Comparison of ENCODE assay signal across 8 mouse cellular contexts in genomic region chr17:72918053-72918452, GRCm38 (mm10). TPM values are rescaled to one million over a fixed set of nuclear protein-coding genes. Genes with fewer than 3 reads are reported as not detected.
DNase-seq lines count a peak whose midpoint lies in the region; ATAC-seq and TF ChIP-seq lines count a peak whose summit lies in the region.

Gene Lbh (plus strand): TSS chr17:72918305.

- peak within 1 kb of the TSS; percentile 75 for H3K4me2 ChIP-seq in forebrain, embryonic 14.5 days (ENCODE audit: low read length)
- H3K4me2 ChIP-seq in liver, embryonic 16.5 days (ENCODE audit: low read depth, low read length) = peak within 1 kb of the TSS; percentile 72
- peak within 1 kb of the TSS; percentile 87 for H3K4me2 ChIP-seq in neural tube, embryonic 12.5 days (replicated peaks)
- peak within 1 kb of the TSS; percentile 96 for H3K4me2 ChIP-seq in stomach, postnatal 0 days (replicated peaks; ENCODE audit: low read depth)

- no peak for TF ChIP-seq EP300 in stomach, postnatal 0 days (optimal IDR thresholded peaks at IDR 0.05)

- TF ChIP-seq CTCF in stomach, postnatal 0 days (IDR thresholded peaks at IDR 0.05; ENCODE audit: low read depth) = no peak

- peaks cover 12% of the 10 kb centered on the region for H3K36me3 ChIP-seq in forebrain, embryonic 14.5 days (ENCODE audit: control insufficient read depth, insufficient read depth, low read length)
- no peaks in the 10 kb centered on the region for H3K36me3 ChIP-seq in liver, embryonic 16.5 days (ENCODE audit: control insufficient read depth, insufficient read depth)
- peaks cover 18% of the 10 kb centered on the region for H3K36me3 ChIP-seq in neural tube, embryonic 12.5 days
- peaks cover 5% of the 10 kb centered on the region for H3K36me3 ChIP-seq in stomach, postnatal 0 days (ENCODE audit: control insufficient read depth, insufficient read depth, low read length)

- intact Hi-C loops in heart, postnatal 10 days (cut with DNase I) = loop anchor here (2.0 kb wide), 3 partner anchors 55 to 155 kb away; no protein-coding TSS in a partner anchor

- ATAC-seq in forebrain, embryonic 14.5 days = peak; percentile 94
- ATAC-seq in liver, embryonic 16.5 days (ENCODE audit: low read depth) = peak; percentile 75
- peak; percentile 91 for ATAC-seq in neural tube, embryonic 12.5 days (ENCODE audit: low FRiP score, low read depth)
- ATAC-seq in stomach, postnatal 0 days (ENCODE audit: low FRiP score, low TSS enrichment) = peak; percentile 88

- no peaks in the 10 kb centered on the region for H3K27me3 ChIP-seq in forebrain, embryonic 14.5 days (replicated peaks; ENCODE audit: control insufficient read depth, insufficient read depth, low read length)
- peaks cover 36% of the 10 kb centered on the region for H3K27me3 ChIP-seq in liver, embryonic 16.5 days (ENCODE audit: control insufficient read depth, insufficient read depth, low read depth, low read length)
- no peaks in the 10 kb centered on the region for H3K27me3 ChIP-seq in neural tube, embryonic 12.5 days (replicated peaks)
- no peaks in the 10 kb centered on the region for H3K27me3 ChIP-seq in stomach, postnatal 0 days (ENCODE audit: control insufficient read depth, insufficient read depth, low read length)

- H3K9ac ChIP-seq in forebrain, embryonic 14.5 days (ENCODE audit: low read length) = peak within 1 kb of the TSS; percentile 95
- peak within 1 kb of the TSS; percentile 62 for H3K9ac ChIP-seq in liver, embryonic 16.5 days (ENCODE audit: low read depth, low read length)
- H3K9ac ChIP-seq in neural tube, embryonic 12.5 days = peak within 1 kb of the TSS; percentile 92
- H3K9ac ChIP-seq in stomach, postnatal 0 days (ENCODE audit: low read length) = peak within 1 kb of the TSS; percentile 76

- peak; percentile 97 for DNase-seq in CD4-positive, CD25-positive, alpha-beta regulatory T cell, adult 2 months (ENCODE audit: low read depth, low spot score)
- DNase-seq in c-Kit-positive CD71-positive TER-119-negative erythroid progenitor cells, embryonic 14.5 days (ENCODE audit: low read depth) = peak; percentile 49
- peak; percentile 97 for DNase-seq in forebrain, embryonic 14.5 days (ENCODE audit: low spot score)
- DNase-seq in heart, postnatal 10 days = peak; percentile 96 to 97
- no peak for DNase-seq in large intestine, adult 2 months (ENCODE audit: low read depth, low spot score)
- DNase-seq in stomach, postnatal 0 days (ENCODE audit: low spot score) = peak; percentile 89

- WGBS in forebrain, embryonic 14.5 days = under 1% methylated on average over 35 of the region's 35 CpGs
- under 1% methylated on average over 35 of the region's 35 CpGs for WGBS in large intestine, adult 2 months
- under 1% methylated on average over 35 of the region's 35 CpGs for WGBS in liver, embryonic 16.5 days (ENCODE audit: insufficient replicate concordance)
- under 1% methylated on average over 35 of the region's 35 CpGs for WGBS in neural tube, embryonic 12.5 days
- WGBS in stomach, postnatal 0 days = 0% methylated on average over 34 of the region's 35 CpGs

- H3K27ac ChIP-seq in forebrain, embryonic 14.5 days (ENCODE audit: low read depth, low read length) = peak within 1 kb of the TSS; percentile 88
- H3K27ac ChIP-seq in liver, embryonic 16.5 days (ENCODE audit: low read length) = peak within 1 kb of the TSS; percentile 51
- peak within 1 kb of the TSS; percentile 81 for H3K27ac ChIP-seq in neural tube, embryonic 12.5 days
- peak within 1 kb of the TSS; percentile 83 for H3K27ac ChIP-seq in stomach, postnatal 0 days (replicated peaks)

- H3K9me3 ChIP-seq in forebrain, embryonic 14.5 days (replicated peaks; ENCODE audit: control insufficient read depth, low read length) = no peaks in the 10 kb centered on the region
- H3K9me3 ChIP-seq in liver, embryonic 16.5 days (replicated peaks; ENCODE audit: control insufficient read depth, low read length) = no peaks in the 10 kb centered on the region
- H3K9me3 ChIP-seq in neural tube, embryonic 12.5 days = no peaks in the 10 kb centered on the region
- no peaks in the 10 kb centered on the region for H3K9me3 ChIP-seq in stomach, postnatal 0 days (ENCODE audit: control insufficient read depth, low read length)

- peaks cover 29% of the 10 kb centered on the region for H3K4me1 ChIP-seq in forebrain, embryonic 14.5 days (ENCODE audit: control insufficient read depth, insufficient read depth, low read length)
- H3K4me1 ChIP-seq in liver, embryonic 16.5 days (ENCODE audit: control insufficient read depth, low read depth, low read length) = no peaks in the 10 kb centered on the region; the same call in 1 of the 2 replicates
- H3K4me1 ChIP-seq in neural tube, embryonic 12.5 days = peaks cover 35% of the 10 kb centered on the region
- H3K4me1 ChIP-seq in stomach, postnatal 0 days (replicated peaks; ENCODE audit: control insufficient read depth, insufficient read depth) = peaks cover 3% of the 10 kb centered on the region; the same call in 1 of the 2 replicates

- H3K4me3 ChIP-seq in forebrain, embryonic 14.5 days (ENCODE audit: low read depth, low read length) = peak within 1 kb of the TSS; percentile 71
- peak within 1 kb of the TSS; percentile 61 for H3K4me3 ChIP-seq in liver, embryonic 16.5 days (ENCODE audit: low read depth, low read length)
- peak within 1 kb of the TSS; percentile 73 for H3K4me3 ChIP-seq in neural tube, embryonic 12.5 days
- peak within 1 kb of the TSS; percentile 74 for H3K4me3 ChIP-seq in stomach, postnatal 0 days (ENCODE audit: low read depth, low read length)

RNA-seq across cellular contexts. Expression of gene Lbh, which starts in this region (rescaled TPM):
- 8.1 and 8.7 TPM in 2 replicates for polyA plus RNA-seq in forebrain, embryonic 14.5 days (2014; fragmentation: Nextera tagmentation; extraction: Ambion mirVana)
- total RNA-seq in heart, postnatal 10 days (2021) = 100 to 1,000 TPM; 456 to 731 TPM
- polyA plus RNA-seq in large intestine, adult 2 months (2012; rRNA removed) = 55.2 and 59.1 TPM in 2 replicates
- polyA plus RNA-seq in liver, embryonic 16.5 days (2015; fragmentation: Nextera tagmentation; extraction: Ambion mirVana) = 0.78 and 0.80 TPM in 2 replicates
- 4.7 and 5.6 TPM in 2 replicates for polyA plus RNA-seq in neural tube, embryonic 12.5 days (2016; fragmentation: Nextera tagmentation; extraction: Ambion mirVana)
- 2.0 and 2.7 TPM in 2 replicates for polyA plus RNA-seq in stomach, postnatal 0 days (2015; fragmentation: Nextera tagmentation; extraction: Ambion mirVana)

Comparison
In these comparisons a context has a peak if more than half of its experiments do, and no peak if none do; other contexts are left out.
1. Peak in ATAC-seq, H3K4me3 ChIP-seq, H3K27ac ChIP-seq, H3K9ac ChIP-seq and H3K4me2 ChIP-seq in liver, embryonic 16.5 days; RNA of the gene not detected or under 1 TPM.